Mouse (Mus musculus): ENCODE measurements around the gene Arpp21. TPM values are rescaled to one million over a fixed set of nuclear protein-coding genes. Genes with fewer than 3 reads are reported as not detected.
A peak's percentile ranks its signal among the peaks of the same experiment; 100 is the strongest.

Gene Arpp21
- polyA plus RNA-seq, 1 experiment from 2014 or later = 40.2 TPM

- H3K4me1 ChIP-seq (replicated peaks) = peaks cover 33% of the 10 kb centered on the region
- H3K9ac ChIP-seq = no peak overlapping the region
- no peak for ATAC-seq (ENCODE audit: low FRiP score)
- H3K4me2 ChIP-seq = no peak overlapping the region
- 87% methylated on average over 10 of the region's 10 CpGs for WGBS
- no peak overlapping the region for H3K4me3 ChIP-seq
- H3K27ac ChIP-seq = no peak overlapping the region
- H3K27me3 ChIP-seq = peaks cover 4% of the 10 kb centered on the region; the same call in 1 of the 2 replicates
- H3K9me3 ChIP-seq = no peaks in the 10 kb centered on the region
- H3K36me3 ChIP-seq = no peaks in the 10 kb centered on the region
Observed at GRCm38 (mm10) chr9:112189394-112189793, 46.3 kb downstream of the Arpp21 start.

- WGBS = 33% methylated on average over 12 of the region's 12 CpGs
- no peak overlapping the region for H3K9ac ChIP-seq
- ATAC-seq (ENCODE audit: low FRiP score) = no peak; the same call in 1 of the 2 replicates
- no peaks in the 10 kb centered on the region for H3K9me3 ChIP-seq
- H3K4me2 ChIP-seq = no peak overlapping the region; the same call in 1 of the 2 replicates
- H3K27ac ChIP-seq = no peak overlapping the region
- peaks cover 31% of the 10 kb centered on the region for H3K4me1 ChIP-seq (replicated peaks)
- no peaks in the 10 kb centered on the region for H3K36me3 ChIP-seq
- H3K4me3 ChIP-seq = no peak overlapping the region
- peaks cover 6% of the 10 kb centered on the region; the same call in 1 of the 2 replicates for H3K27me3 ChIP-seq
Observed at GRCm38 (mm10) chr9:112188358-112188893, 47.3 kb downstream of the Arpp21 start.

- peaks cover 6% of the 10 kb centered on the region; the same call in 1 of the 2 replicates for H3K27me3 ChIP-seq
- peaks cover 31% of the 10 kb centered on the region for H3K4me1 ChIP-seq (replicated peaks)
- ATAC-seq (ENCODE audit: low FRiP score) = no peak
- no peak overlapping the region for H3K9ac ChIP-seq
- 44% methylated on average over 14 of the region's 14 CpGs for WGBS
- no peaks in the 10 kb centered on the region for H3K36me3 ChIP-seq
- no peaks in the 10 kb centered on the region for H3K9me3 ChIP-seq
- H3K27ac ChIP-seq = no peak overlapping the region
- no peak overlapping the region for H3K4me3 ChIP-seq
- H3K4me2 ChIP-seq = peak overlapping the region; percentile 29
Observed at GRCm38 (mm10) chr9:112187667-112188066, 48.1 kb downstream of the Arpp21 start.

GRCm38 (mm10) chr9:112186336-112187305 lies 49.1 kb downstream of the Arpp21 start:
- Histone ChIP-seq H3K27ac (no peak overlapping the region), H3K4me2 (peak overlapping the region; percentile 18; the same call in 1 of the 2 replicates), H3K4me3 (no peak overlapping the region), H3K27me3 (peaks cover 6% of the 10 kb centered on the region; the same call in 1 of the 2 replicates), H3K36me3 (no peaks in the 10 kb centered on the region), H3K9me3 (no peaks in the 10 kb centered on the region), H3K4me1 (replicated peaks) (peaks cover 31% of the 10 kb centered on the region), H3K9ac (peak overlapping the region; percentile 9; the same call in 1 of the 2 replicates)
- 18% methylated on average over 14 of the region's 14 CpGs for WGBS
- 0 out of 2 replicates have a peak, but pooled peaks have one; percentile 43 for ATAC-seq (ENCODE audit: low FRiP score)

GRCm38 (mm10) chr9:112185746-112186145 lies 50.0 kb downstream of the Arpp21 start:
- H3K4me2 ChIP-seq = no peak overlapping the region
- WGBS = 64% methylated on average over 10 of the region's 10 CpGs
- ATAC-seq (ENCODE audit: low FRiP score) = no peak; the same call in 1 of the 2 replicates
- H3K9ac ChIP-seq = no peak overlapping the region
- no peak overlapping the region for H3K4me3 ChIP-seq
- peaks cover 6% of the 10 kb centered on the region; the same call in 1 of the 2 replicates for H3K27me3 ChIP-seq
- no peak overlapping the region for H3K27ac ChIP-seq
- no peaks in the 10 kb centered on the region for H3K36me3 ChIP-seq
- H3K4me1 ChIP-seq (replicated peaks) = peaks cover 31% of the 10 kb centered on the region
- H3K9me3 ChIP-seq = no peaks in the 10 kb centered on the region

GRCm38 (mm10) chr9:112182738-112183137 lies 53.0 kb downstream of the Arpp21 start:
- Histone ChIP-seq H3K9me3 (no peaks in the 10 kb centered on the region), H3K4me1 (replicated peaks) (peaks cover 21% of the 10 kb centered on the region), H3K36me3 (peaks cover 4% of the 10 kb centered on the region; the same call in 1 of the 2 replicates), H3K4me3 (no peak overlapping the region), H3K9ac (no peak overlapping the region), H3K27ac (no peak overlapping the region), H3K4me2 (no peak overlapping the region), H3K27me3 (peaks cover 6% of the 10 kb centered on the region; the same call in 1 of the 2 replicates)
- 57% methylated on average over 3 of the region's 3 CpGs for WGBS
- no peak for ATAC-seq (ENCODE audit: low FRiP score)

GRCm38 (mm10) chr9:112180006-112180405 lies 55.7 kb downstream of the Arpp21 start:
- peaks cover 6% of the 10 kb centered on the region; the same call in 1 of the 2 replicates for H3K27me3 ChIP-seq
- WGBS = 83% methylated on average over 4 of the region's 4 CpGs

GRCm38 (mm10) chr9:112178438-112178837 lies 57.3 kb downstream of the Arpp21 start:
- H3K4me1 ChIP-seq (replicated peaks) = peaks cover 31% of the 10 kb centered on the region
- H3K4me3 ChIP-seq = no peak overlapping the region
- H3K4me2 ChIP-seq = no peak overlapping the region
- H3K27ac ChIP-seq = no peak overlapping the region
- ATAC-seq (ENCODE audit: low FRiP score) = no peak
- H3K27me3 ChIP-seq = no peaks in the 10 kb centered on the region
- WGBS = 63% methylated on average over 5 of the region's 5 CpGs
- H3K9ac ChIP-seq = no peak overlapping the region
- no peaks in the 10 kb centered on the region for H3K9me3 ChIP-seq
- peaks cover 6% of the 10 kb centered on the region; the same call in 1 of the 2 replicates for H3K36me3 ChIP-seq

More at GRCm38 (mm10) chr9:112180006-112180405, 55.7 kb downstream of the Arpp21 start:
- H3K9ac ChIP-seq = no peak overlapping the region
- H3K4me1 ChIP-seq (replicated peaks) = peaks cover 21% of the 10 kb centered on the region
- no peak overlapping the region for H3K27ac ChIP-seq
- H3K9me3 ChIP-seq = no peaks in the 10 kb centered on the region
- no peak for ATAC-seq (ENCODE audit: low FRiP score)
- no peak overlapping the region for H3K4me2 ChIP-seq
- H3K4me3 ChIP-seq = no peak overlapping the region
- peaks cover 4% of the 10 kb centered on the region; the same call in 1 of the 2 replicates for H3K36me3 ChIP-seq

- peaks cover 10% of the 10 kb centered on the region; the same call in 1 of the 2 replicates for H3K36me3 ChIP-seq
- no peak overlapping the region for H3K4me2 ChIP-seq
- H3K9ac ChIP-seq = no peak overlapping the region
- no peak overlapping the region for H3K27ac ChIP-seq
- no peak for ATAC-seq (ENCODE audit: low FRiP score)
- no peaks in the 10 kb centered on the region for H3K27me3 ChIP-seq
- H3K9me3 ChIP-seq = no peaks in the 10 kb centered on the region
- H3K4me1 ChIP-seq (replicated peaks) = peaks cover 31% of the 10 kb centered on the region
- 72% methylated on average over 2 of the region's 2 CpGs for WGBS
- no peak overlapping the region for H3K4me3 ChIP-seq
Observed at GRCm38 (mm10) chr9:112177569-112177968, 58.2 kb downstream of the Arpp21 start.

- Histone ChIP-seq H3K27ac (no peak overlapping the region), H3K4me2 (no peak overlapping the region), H3K4me1 (replicated peaks) (peaks cover 31% of the 10 kb centered on the region), H3K27me3 (no peaks in the 10 kb centered on the region), H3K36me3 (peaks cover 13% of the 10 kb centered on the region; the same call in 1 of the 2 replicates), H3K9me3 (no peaks in the 10 kb centered on the region), H3K9ac (no peak overlapping the region), H3K4me3 (no peak overlapping the region)
- 58% methylated on average over 6 of the region's 6 CpGs for WGBS
- no peak for ATAC-seq (ENCODE audit: low FRiP score)
Observed at GRCm38 (mm10) chr9:112176317-112176716, 59.4 kb downstream of the Arpp21 start.

GRCm38 (mm10) chr9:112174407-112175357 lies 61.1 kb downstream of the Arpp21 start:
- 0 out of 2 replicates have a peak, but pooled peaks have one; percentile 36 for ATAC-seq (ENCODE audit: low FRiP score)
- 33% methylated on average over 15 of the region's 15 CpGs for WGBS
- Histone ChIP-seq H3K4me3 (no peak overlapping the region), H3K4me2 (peak overlapping the region; percentile 30; the same call in 1 of the 2 replicates), H3K9ac (no peak overlapping the region), H3K9me3 (no peaks in the 10 kb centered on the region), H3K4me1 (replicated peaks) (peaks cover 31% of the 10 kb centered on the region), H3K27ac (peak overlapping the region; percentile 19), H3K27me3 (no peaks in the 10 kb centered on the region), H3K36me3 (peaks cover 13% of the 10 kb centered on the region; the same call in 1 of the 2 replicates)
